Mouse (Mus musculus) forebrain, embryonic 16.5 days (tissue): ENCODE results near the gene Dok5. TPM values are rescaled to one million over a fixed set of nuclear protein-coding genes. Genes with fewer than 3 reads are reported as not detected.

Source experiments
- ATAC-seq: fragments of 200-750 bp; cut with Nextera tagmentation; 2 replicates; pipeline ENCODE4 v1.8.0; 2017; ENCODE audit warnings: mild to moderate bottlenecking, moderate library complexity
- H3K27ac ChIP-seq: fragments of 300-500 bp; sonication (generic); 2 replicates; pipeline ENCODE4 v1.5.1; 2014; ENCODE audit warnings: low read length, control low read depth
- H3K27me3 ChIP-seq: fragments of 300-500 bp; sonication (generic); replicated peaks from 2 replicates; pipeline ENCODE4 v1.6.1; 2014; ENCODE audit warnings: low read length; ENCODE audit not compliant: control insufficient read depth, insufficient read depth
- H3K36me3 ChIP-seq: fragments of 300-500 bp; sonication (generic); 2 replicates; pipeline ENCODE4 v1.6.1; 2014; ENCODE audit not compliant: control insufficient read depth, insufficient read depth
- H3K4me1 ChIP-seq: fragments of 300-500 bp; sonication (generic); replicated peaks from 2 replicates; pipeline ENCODE4 v1.6.1; 2014; ENCODE audit warnings: low read length; ENCODE audit not compliant: control insufficient read depth, insufficient read depth
- H3K4me2 ChIP-seq: fragments of 300-500 bp; sonication (generic); 2 replicates; pipeline ENCODE4 v1.6.1; 2014; ENCODE audit warnings: mild to moderate bottlenecking, low read length, control low read depth
- H3K4me3 ChIP-seq: fragments of 300-500 bp; sonication (generic); replicated peaks from 2 replicates; pipeline ENCODE4 v1.5.1; 2014; ENCODE audit warnings: mild to moderate bottlenecking, low read length, control low read depth
- H3K9ac ChIP-seq: fragments of 300-500 bp; sonication (generic); replicated peaks from 2 replicates; pipeline ENCODE4 v1.6.1; 2014; ENCODE audit warnings: low read depth, low read length, control low read depth
- H3K9me3 ChIP-seq: fragments of 300-500 bp; sonication (generic); 2 replicates; pipeline ENCODE4 v1.6.1; 2016; ENCODE audit warnings: low read length; ENCODE audit not compliant: control insufficient read depth
- WGBS: fragments of 180-500 bp; shearing (Covaris S2); extraction: QIAGEN DNeasy Blood & Tissue Kit; methylation state at CpG from one replicate; pipeline ENCODE4 v1.1.7; 2014; 5-methylcytosine and 5-hydroxymethylcytosine counted together
- polyA plus RNA-seq: library from polyadenylated mRNA; unstranded; fragments of >200 nt; fragmentation: Nextera tagmentation; extraction: Ambion mirVana; gene quantifications from 2 replicates; pipeline ENCODE4 v1.2.1, GENCODE M21; 2015

Dok5 gene
- polyA plus RNA-seq, 1 experiment from 2014 or later = 96.5 TPM

DNA sequence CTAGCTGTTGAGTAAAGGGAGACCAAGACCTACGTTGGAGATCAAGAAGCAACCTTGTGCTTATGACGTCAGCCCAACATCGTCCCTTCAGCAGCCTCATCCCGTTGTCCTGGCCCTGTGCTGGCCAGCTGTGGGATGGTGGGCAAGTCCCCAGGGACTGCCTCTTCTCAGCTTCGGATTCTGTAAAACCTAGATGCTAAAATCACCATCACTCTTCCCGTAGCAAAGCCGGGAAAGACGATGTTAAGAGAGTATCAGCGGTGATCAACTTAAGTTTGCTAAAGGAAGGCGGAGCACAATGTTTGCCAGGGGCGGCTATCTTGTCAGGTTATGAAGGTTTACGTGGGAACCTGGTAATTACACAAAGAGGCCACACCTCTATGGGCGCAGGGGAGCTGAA, 826 bp upstream of the Dok5 start:
- H3K27ac ChIP-seq = no peak overlapping the region
- H3K9ac ChIP-seq = no peak overlapping the region
- no peaks in the 10 kb centered on the region for H3K36me3 ChIP-seq
- H3K9me3 ChIP-seq = no peaks in the 10 kb centered on the region
- ATAC-seq = no peak
- H3K4me3 ChIP-seq = no peak overlapping the region; the same call in 1 of the 2 replicates
- WGBS = 70% methylated on average over 13 of the region's 13 CpGs
- peak overlapping the region; percentile 84 for H3K4me2 ChIP-seq
- H3K27me3 ChIP-seq = no peaks in the 10 kb centered on the region
- H3K4me1 ChIP-seq = peaks cover 15% of the 10 kb centered on the region

DNA sequence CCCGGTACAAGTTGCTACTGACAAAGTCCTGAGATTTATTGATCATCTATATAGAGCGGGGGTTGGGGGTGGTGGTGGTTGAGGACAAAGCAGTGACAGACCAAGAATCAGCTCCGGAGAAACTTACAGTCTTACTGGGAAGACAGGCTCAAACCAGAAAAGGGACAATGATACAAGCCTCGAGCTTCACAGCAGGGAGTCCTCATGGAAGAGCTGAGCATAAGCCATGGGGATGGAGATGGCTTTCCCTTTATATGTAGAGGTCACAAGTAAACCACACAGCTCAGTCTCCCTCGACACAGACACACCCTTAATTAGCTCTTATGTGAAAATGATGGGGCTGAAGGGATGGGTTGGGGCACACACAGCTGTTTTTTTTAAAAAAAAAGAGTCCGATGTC, 402 bp upstream of the Dok5 start:
- no peak; the same call in 1 of the 2 replicates for ATAC-seq
- Histone ChIP-seq H3K27ac (peak overlapping the region; percentile 73; the same call in 1 of the 2 replicates), H3K4me3 (peak overlapping the region; percentile 74), H3K4me1 (peaks cover 15% of the 10 kb centered on the region), H3K36me3 (no peaks in the 10 kb centered on the region), H3K4me2 (peak overlapping the region; percentile 84), H3K9ac (peak overlapping the region; percentile 77), H3K27me3 (no peaks in the 10 kb centered on the region), H3K9me3 (no peaks in the 10 kb centered on the region)
- 20% methylated on average over 6 of the region's 6 CpGs for WGBS

DNA sequence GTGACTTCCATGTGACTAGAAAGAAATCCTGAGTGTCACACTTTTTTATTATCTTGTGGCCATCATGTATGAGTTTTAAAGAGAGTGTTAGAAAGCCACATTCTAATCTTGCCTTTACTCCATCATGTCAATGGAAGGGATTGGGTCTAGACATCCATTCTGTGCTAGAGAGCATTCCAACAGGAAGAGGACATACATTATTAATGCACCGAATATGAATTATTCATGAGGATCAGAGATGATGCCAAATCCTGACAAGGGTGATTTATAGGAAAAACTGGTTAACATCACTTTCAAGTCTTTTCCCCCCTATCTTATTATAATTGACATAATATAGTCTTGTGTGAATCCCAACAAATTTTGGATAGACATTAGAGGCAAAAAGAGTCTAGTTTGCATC, 2.1 kb downstream of the Dok5 start:
- peak overlapping the region; percentile 38 for H3K4me2 ChIP-seq
- WGBS = 74% methylated on average over 1 of the region's 1 CpGs
- H3K9me3 ChIP-seq = peaks cover 5% of the 10 kb centered on the region; the same call in 1 of the 2 replicates
- H3K36me3 ChIP-seq = no peaks in the 10 kb centered on the region
- no peaks in the 10 kb centered on the region for H3K27me3 ChIP-seq
- H3K4me3 ChIP-seq = peak overlapping the region; percentile 25
- peaks cover 15% of the 10 kb centered on the region for H3K4me1 ChIP-seq
- no peak overlapping the region for H3K27ac ChIP-seq
- no peak overlapping the region for H3K9ac ChIP-seq
- ATAC-seq = no peak

- peak overlapping the region; percentile 27; the same call in 1 of the 2 replicates for H3K27ac ChIP-seq
- H3K9ac ChIP-seq = no peak overlapping the region
- H3K9me3 ChIP-seq = peaks cover 5% of the 10 kb centered on the region; the same call in 1 of the 2 replicates
- peak overlapping the region; percentile 31 for H3K4me3 ChIP-seq
- no peaks in the 10 kb centered on the region for H3K27me3 ChIP-seq
- H3K36me3 ChIP-seq = no peaks in the 10 kb centered on the region
- WGBS = 76% methylated on average over 3 of the region's 3 CpGs
- peaks cover 17% of the 10 kb centered on the region for H3K4me1 ChIP-seq
- peak overlapping the region; percentile 33 for H3K4me2 ChIP-seq
- no peak for ATAC-seq
Observed at GRCm38 (mm10) chr2:170734446-170734845, 2.8 kb downstream of the Dok5 start.

DNA sequence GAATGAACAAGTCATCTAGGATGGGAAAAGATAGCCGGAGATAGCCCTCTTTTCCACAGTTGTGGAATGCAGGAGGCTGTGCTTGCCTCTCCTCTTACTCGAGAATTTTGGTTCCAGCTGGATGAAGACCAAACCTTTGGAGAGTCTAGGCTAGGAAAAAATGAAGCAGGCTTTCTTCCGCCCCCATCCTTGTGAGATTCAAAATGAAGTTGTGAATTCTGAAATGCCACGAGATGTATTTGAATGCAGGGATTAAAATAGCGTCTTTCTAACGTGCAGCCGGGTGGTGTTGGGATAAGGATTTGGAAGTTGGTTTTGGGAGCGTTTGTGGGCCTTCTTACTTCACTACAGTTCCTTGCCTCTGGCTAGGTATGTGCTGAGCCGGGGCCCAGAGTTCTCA, 6.8 kb downstream of the Dok5 start:
- WGBS = 85% methylated on average over 9 of the region's 9 CpGs
- H3K4me1 ChIP-seq = peaks cover 14% of the 10 kb centered on the region
- no peak overlapping the region for H3K9ac ChIP-seq
- no peak overlapping the region for H3K4me2 ChIP-seq
- no peaks in the 10 kb centered on the region for H3K27me3 ChIP-seq
- no peak overlapping the region for H3K4me3 ChIP-seq
- no peak overlapping the region for H3K27ac ChIP-seq
- ATAC-seq = no peak
- peaks cover 5% of the 10 kb centered on the region; the same call in 1 of the 2 replicates for H3K9me3 ChIP-seq
- H3K36me3 ChIP-seq = no peaks in the 10 kb centered on the region

DNA sequence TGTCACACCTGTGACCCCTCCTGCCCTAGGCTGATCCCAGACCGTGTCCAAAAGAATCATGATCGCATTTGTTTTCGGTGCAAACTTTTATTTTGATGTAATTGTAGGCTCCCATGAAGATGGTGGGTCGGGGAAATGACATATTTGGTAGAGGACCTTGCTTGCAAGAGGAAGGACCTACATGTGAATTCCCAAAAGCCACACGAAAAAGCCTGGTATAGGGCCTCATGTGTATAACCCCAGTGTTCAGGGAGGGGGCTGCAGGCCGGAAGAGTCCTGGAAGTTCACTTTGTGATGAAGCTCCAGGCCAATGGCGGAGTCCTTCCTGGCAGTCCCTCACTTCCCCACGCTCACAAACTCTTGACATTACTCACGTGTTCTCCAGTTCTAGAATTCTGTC, 7.3 kb downstream of the Dok5 start:
- Histone ChIP-seq H3K27me3 (no peaks in the 10 kb centered on the region), H3K36me3 (no peaks in the 10 kb centered on the region), H3K4me3 (no peak overlapping the region), H3K27ac (no peak overlapping the region), H3K4me1 (peaks cover 17% of the 10 kb centered on the region), H3K4me2 (no peak overlapping the region), H3K9ac (no peak overlapping the region), H3K9me3 (peaks cover 5% of the 10 kb centered on the region; the same call in 1 of the 2 replicates)
- no peak for ATAC-seq
- WGBS = 94% methylated on average over 9 of the region's 9 CpGs

DNA sequence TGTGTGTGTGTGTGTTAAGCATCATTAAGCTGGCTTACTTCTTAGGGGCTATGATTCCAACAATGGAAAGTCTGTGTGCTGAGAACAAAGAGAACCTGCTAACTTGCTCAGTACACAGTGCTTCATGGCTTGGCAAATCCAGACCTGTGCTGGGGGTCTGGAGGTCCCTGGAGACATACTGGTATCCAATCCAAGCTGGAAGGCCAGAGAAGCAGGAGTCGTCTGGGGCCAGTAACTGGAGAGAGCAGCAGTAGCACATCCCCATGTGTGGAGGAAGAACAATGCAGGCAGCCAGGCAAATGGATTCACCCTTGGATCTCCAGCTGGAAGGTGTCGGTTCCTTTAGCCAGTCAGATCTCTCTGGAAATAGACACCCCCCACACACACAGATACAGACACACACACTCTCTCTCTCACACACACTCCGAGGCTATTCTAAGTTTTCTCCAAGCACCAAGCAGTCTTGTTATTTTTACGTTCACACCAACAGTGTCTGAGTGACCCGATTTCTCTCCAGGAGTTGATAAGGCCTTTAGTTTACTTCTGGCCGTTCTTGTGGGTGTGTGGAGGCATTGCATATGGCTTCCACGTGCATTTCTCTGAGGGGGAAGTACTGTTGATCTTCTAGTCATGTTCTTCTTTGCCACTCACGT, 8.2 kb downstream of the Dok5 start:
- H3K4me2 ChIP-seq = no peak overlapping the region
- H3K4me1 ChIP-seq = peaks cover 15% of the 10 kb centered on the region
- H3K27ac ChIP-seq = peak overlapping the region; percentile 17; the same call in 1 of the 2 replicates
- WGBS = 66% methylated on average over 8 of the region's 8 CpGs
- H3K4me3 ChIP-seq = no peak overlapping the region
- no peak overlapping the region for H3K9ac ChIP-seq
- H3K36me3 ChIP-seq = no peaks in the 10 kb centered on the region
- peaks cover 5% of the 10 kb centered on the region; the same call in 1 of the 2 replicates for H3K9me3 ChIP-seq
- no peak for ATAC-seq
- no peaks in the 10 kb centered on the region for H3K27me3 ChIP-seq

DNA sequence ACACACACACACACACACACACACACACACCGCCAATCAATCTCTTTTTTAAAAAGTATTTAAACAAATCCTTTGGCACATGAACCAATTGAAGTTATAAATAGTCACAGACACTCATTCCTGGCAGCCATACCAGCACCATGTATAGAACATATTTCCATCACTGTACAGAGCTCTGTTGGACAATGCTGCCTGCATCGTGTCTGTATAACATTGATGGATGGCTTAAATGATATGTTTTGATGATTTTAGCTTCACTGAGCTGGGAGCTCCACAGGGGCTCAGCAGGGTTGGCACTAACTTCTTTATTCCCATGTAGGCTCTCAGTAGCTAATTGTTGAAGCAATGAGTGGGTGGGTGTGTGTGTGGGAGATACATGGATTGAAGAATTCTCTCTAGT, 11.9 kb downstream of the Dok5 start:
- no peaks in the 10 kb centered on the region for H3K9me3 ChIP-seq
- H3K27ac ChIP-seq = no peak overlapping the region
- ATAC-seq = peak; percentile 72; the same call in 1 of the 2 replicates
- no peak overlapping the region for H3K9ac ChIP-seq
- H3K4me2 ChIP-seq = no peak overlapping the region
- no peaks in the 10 kb centered on the region for H3K36me3 ChIP-seq
- no peak overlapping the region for H3K4me3 ChIP-seq
- no peaks in the 10 kb centered on the region for H3K27me3 ChIP-seq
- peaks cover 19% of the 10 kb centered on the region for H3K4me1 ChIP-seq
- WGBS = 30% methylated on average over 2 of the region's 2 CpGs

DNA sequence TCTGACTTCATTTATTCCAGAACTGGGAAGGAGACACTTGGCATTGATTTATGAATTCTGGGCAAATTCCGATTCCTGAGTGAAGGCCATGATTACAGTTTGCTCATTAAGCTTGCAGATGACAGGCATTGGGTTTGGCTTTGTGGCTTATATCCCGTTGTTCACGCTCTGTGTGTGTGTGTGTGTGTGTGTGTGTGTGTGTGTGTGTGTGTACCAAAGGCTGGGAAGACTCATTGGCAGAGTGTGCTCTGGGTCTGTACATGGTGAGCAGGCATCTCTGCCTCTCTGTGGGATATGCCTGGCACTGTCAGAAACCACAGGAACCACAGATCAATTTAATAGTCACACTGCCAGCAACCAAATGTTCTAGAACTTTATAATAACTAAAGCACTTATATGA, 17.3 kb downstream of the Dok5 start:
- 39% methylated on average over 3 of the region's 3 CpGs for WGBS
- no peak overlapping the region for H3K9ac ChIP-seq
- H3K27me3 ChIP-seq = no peaks in the 10 kb centered on the region
- ATAC-seq = 0 out of 2 replicates have a peak, but pooled peaks have one; percentile 49
- H3K36me3 ChIP-seq = no peaks in the 10 kb centered on the region
- no peak overlapping the region for H3K27ac ChIP-seq
- H3K4me1 ChIP-seq = peaks cover 23% of the 10 kb centered on the region
- no peak overlapping the region for H3K4me3 ChIP-seq
- no peak overlapping the region for H3K4me2 ChIP-seq
- no peaks in the 10 kb centered on the region for H3K9me3 ChIP-seq
